Mouse (Mus musculus) embryo, embryonic 10 days (tissue): ENCODE measurements around the gene Hid1.
A peak's percentile ranks its signal among the peaks of the same experiment; 100 is the strongest.

Source experiments
- DNase-seq: peaks from one replicate; pipeline ENCODE4 v3.0.0-alpha.2; 2015; ENCODE audit warnings: low spot score

Gene Hid1

DNA sequence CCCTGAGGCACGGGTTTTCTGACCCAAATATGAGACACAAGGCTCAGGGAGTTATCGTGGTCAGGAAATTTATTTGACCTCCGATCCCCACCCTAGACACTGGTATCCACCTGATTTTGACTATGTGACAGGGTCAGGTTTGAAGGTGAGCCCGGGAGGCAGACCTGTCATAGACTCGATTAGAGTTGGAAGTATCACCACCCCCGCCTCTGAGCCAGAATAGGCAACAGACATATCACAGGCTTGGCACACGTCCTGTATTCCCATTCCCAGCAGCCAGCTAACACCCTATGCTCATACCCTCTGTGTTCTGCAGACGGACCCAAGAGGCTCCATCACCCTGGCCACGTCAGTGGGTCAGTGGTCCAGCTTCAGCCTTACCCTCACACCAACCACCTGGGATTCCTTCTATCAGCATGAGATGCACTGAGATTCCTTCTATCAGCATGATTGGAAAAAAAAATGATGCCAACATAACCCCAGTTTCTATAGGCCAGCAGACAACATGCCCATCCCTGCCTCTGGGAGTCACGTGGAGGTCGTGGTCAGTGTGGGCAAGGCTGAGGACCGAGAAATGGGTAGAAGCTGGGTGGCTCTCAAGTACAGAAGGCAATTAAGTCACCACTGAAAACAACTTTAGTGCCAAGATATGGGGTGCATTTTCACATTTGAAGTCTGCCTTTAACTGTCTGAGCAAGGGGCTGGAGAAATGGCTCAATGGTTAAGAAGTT lies 7.3 kb upstream of the Hid1 start:
- no peak for DNase-seq

DNA sequence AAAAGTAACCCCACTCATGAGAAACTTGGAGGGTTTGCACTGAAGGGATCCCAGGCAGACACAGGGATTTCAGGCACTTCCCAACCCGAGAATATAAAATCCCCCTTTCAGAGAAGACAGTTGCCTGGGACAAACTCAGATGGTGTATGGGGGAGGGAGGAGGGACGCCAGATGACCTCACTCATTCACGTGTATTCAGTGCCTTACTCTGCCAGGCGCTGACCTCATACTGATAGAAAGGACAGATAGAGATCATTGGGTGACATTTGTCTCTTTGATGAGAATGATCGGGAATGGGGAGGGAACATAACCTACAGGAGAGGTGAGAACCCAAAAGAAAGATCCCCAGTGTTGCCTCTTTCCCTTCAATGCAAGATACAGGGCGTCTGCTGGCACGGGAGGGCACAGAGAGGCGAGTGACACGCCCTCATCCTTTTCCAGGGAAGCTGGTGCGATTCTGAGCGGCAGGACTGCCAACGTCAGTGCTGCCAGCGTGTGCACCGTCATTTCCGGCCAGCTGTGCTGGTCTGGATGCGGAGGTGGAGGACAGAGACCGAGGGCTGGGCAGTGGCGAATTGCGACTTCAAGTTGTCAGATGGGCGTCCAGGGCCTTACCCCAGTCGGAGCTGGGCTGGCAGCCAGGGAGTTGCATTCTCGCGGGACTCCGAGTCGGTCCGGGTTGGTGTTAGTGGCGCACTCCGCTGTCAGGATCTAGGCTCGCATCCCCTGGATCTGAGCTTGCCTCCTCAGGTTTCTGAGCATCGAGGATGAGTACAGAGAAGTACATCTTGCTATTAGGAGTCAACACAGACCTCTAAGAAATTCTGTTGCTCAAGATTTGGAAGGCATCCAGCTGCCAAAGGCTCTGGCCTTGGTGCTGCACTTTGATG lies 6.5 kb upstream of the Hid1 start:
- DNase-seq: peak; percentile 71

DNA sequence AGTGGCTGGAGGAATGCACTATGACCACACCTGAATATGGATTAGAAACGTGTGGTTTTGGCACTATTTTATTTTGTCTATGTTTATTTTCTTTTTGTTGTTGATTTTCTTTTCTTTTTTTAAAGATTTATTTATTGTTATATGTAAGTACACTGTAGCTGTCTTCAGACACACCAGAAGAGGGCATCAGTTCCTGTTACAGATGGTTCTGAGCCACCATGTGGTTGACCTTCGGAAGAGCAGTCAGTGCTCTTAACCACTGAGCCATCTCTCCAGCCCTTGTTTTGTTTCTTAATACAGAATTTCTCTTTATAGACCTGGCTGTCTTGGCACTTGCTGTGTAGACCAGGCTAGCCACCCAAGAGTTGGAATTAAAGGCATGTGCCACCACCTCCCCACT lies 5.2 kb upstream of the Hid1 start:
- DNase-seq: no peak

DNA sequence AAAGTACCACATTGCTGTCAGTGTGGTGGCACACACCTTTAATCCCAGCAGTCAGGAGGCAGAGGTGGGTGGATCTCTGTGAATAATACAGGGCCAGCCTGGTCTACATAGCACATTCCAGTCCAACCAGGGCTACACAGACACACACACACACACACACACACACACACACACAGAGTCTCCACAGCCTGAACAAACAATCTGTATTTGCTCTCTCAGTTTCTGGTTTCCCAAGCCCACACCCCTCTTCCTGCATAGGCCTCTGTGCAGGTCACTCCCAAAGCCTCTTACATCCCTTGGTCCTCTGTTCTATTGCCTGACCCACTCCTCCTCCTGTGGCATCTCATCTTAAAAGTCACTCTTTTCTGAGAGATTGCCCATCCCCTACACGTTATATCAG lies 4.5 kb upstream of the Hid1 start:
- no peak for DNase-seq

DNA sequence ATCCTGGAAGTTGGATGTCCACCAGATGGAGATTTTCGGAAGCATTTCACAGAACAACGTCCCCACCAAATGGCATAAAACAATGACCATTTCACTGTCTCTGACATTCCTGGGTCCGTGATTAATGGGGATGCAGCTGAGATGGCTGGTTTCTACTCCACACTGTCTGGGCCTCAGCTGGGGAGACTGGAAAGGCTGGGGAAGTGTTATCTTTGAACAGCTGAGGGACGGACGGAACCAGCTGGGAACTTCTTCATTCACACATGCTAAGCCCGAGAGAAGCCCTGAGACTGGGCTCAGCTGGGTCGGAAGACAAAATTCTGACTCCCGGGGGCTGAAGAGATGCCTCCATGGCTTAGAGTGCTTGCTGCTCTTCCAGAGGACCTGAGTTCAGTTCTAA lies 3.8 kb upstream of the Hid1 start:
- no peak for DNase-seq

- DNase-seq: no peak
These were observed 2.8 kb upstream of the Hid1 start for GRCm38 (mm10) chr11:115370368-115370767.

DNA sequence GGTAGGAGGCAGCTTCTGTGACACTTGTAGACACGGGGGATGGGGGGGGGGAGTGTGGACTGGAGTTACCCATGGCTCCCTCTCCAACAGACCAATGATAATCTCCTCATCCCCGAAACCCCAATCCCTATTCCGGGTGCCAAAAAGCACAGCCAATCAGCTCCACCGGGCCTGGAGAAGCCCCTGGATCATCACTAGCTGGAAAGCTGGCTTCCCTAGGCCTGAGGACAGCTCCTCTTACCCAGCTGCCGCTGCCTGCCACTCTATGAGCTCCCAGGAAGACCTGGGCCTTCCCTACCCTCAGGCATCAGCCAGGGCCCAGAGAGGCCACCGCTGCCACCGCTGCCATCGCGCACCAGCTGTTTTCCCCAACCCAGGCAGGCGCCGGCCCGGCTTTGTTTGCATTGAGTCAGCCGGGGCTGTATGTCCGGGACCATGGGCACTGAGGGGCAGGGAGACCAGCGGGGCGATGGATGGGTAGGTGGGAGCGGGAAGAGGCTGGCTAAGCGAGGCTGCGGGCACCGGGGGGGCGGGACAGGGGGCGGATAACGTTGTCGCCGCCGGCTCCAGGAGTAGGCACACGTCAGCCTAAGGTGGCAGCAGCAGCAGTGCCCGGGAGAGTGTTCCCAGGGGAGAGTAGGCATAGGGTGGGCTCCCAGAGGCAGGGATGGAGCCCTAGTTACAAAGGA lies 706 bp downstream of the Hid1 start:
- DNase-seq: no peak

GRCm38 (mm10) chr11:115366039-115366705 lies 1.4 kb downstream of the Hid1 start:
- DNase-seq: no peak

- no peak for DNase-seq
These were observed 3.4 kb downstream of the Hid1 start for GRCm38 (mm10) chr11:115364136-115364535.

DNA sequence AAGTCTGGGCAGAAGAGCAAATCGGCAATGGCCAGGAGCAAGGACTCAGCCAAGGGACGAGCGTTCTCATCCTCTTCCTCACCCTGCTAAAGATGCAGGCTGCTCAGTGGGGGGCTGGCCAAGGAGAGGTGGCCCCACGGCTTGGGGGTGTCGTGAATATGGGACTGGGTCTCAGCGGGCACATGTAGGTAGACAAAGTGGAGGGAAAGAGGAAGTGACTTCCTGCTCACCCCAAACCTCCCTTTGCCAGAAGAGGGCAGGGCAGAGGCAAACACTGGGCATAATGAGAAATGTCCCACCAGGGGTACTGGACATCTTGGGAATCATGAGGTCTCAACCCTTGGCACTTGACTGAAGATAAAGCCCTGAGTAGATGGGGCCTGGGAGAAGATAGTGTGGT lies 7.8 kb downstream of the Hid1 start:
- DNase-seq: no peak

- DNase-seq: no peak
These were observed 8.3 kb downstream of the Hid1 start for GRCm38 (mm10) chr11:115359293-115359692.

DNA sequence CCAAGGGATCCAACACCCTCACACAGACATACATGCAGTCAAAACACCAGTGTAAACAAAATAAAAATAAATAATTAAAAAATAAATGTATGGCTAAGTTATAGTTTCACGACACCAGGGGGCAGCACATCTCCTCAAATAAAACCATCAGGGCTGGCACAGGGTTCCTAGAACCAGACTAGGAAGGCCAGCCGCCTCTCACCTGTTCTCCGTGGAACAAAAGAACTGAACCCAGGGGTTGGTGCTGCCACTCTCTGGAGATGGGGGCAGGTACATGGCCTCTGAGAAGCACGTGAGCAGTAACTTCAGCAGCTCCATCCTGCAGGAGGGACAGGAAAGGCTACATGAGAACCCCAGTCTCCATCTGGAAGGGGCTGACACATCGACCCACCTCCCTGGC lies 9.1 kb downstream of the Hid1 start:
- peak; percentile 86 for DNase-seq

- peak; percentile 93 for DNase-seq
These were observed 13.4 kb downstream of the Hid1 start for GRCm38 (mm10) chr11:115354183-115354582.

DNA sequence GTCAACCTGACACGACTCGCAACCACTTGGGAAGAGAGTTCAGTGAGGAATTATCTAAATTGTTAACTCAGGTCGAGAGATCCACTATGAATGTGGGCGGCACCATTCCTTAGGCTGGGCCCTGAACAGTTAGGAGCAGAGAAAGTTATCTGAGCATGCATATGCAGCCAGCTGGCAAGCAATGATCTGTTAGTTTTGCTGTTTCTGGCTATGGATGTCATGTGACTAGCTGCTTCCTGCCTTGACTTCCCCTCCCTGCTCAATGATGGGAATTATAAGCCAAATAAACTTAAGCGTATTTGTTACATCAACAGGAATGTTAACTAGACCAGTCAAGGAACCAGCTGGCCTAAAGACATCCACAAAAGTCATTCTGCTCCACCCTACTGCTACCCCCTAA lies 14.2 kb downstream of the Hid1 start:
- no peak for DNase-seq

GRCm38 (mm10) chr11:115349976-115350375 lies 17.6 kb downstream of the Hid1 start:
- DNase-seq: no peak

DNA sequence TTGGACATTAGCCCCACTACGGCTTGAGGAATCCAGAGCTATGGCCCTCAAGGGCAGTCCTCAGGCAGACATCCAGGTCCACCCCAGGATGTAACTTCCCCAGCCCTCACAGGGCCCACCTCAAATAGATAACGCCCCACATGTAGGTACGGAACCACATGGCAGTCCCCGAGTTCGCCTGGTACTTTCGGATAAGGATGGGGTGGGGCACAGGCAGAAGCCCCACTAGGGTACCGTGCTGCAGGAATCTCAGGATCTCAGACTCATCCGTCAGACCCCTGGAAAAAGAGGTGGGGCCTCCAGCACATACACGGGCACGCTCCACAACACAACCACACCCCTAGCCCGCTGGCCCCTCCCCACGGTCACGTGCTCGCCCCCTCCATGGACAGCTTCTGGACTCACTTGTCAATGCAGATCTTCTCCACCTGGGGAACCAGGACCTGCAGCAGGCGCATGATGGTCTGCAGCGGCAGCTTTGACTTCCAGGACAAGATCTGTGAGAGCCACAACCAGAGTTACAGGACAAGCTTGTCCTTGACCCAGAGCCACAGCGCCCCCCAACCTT lies 18.8 kb downstream of the Hid1 start:
- DNase-seq: no peak

GRCm38 (mm10) chr11:115345515-115345914 lies 22.0 kb downstream of the Hid1 start:
- DNase-seq: peak; percentile 73

- DNase-seq: no peak
These were observed 22.6 kb downstream of the Hid1 start for GRCm38 (mm10) chr11:115344967-115345366.

GRCm38 (mm10) chr11:115341866-115342265 lies 25.7 kb downstream of the Hid1 start:
- DNase-seq: no peak

DNA sequence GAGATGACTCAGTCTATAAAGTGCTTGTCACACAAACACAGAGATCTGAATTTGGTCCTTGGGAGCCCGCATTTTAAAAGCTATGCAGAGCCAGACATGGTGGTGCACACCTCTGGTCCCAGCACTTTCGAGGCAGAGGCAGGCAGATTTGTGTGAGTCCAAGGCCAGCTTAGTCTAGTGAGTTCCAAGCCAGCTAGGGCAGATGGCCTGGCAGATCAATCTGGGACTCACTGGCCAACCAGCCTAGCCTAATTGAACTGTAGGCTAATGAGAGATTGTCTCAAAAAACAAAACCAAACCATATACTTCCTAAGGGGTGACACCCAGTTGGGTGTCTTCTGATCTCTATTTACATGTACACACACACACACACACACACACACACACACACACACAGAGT lies 26.3 kb downstream of the Hid1 start:
- no peak for DNase-seq

DNA sequence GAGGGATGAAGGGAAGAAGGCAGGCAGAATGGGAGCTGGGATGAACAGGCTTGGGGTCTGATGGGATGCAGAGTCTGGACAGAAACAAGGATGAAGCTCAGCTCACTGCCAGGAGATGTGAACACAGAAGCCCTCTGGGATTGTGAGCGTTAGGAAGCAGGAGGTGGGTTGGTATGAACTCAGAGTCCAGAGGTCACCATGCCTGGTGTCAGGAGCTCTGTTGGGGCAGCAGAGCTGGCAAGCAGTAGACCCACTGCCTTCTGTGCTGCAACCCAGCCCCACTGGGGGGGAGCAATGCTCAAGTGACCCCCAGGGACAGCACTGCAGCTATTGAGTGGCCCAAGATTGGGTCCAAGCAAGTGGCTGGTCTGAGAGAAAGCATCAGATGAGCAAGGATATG lies 29.7 kb downstream of the Hid1 start:
- no peak for DNase-seq

DNA sequence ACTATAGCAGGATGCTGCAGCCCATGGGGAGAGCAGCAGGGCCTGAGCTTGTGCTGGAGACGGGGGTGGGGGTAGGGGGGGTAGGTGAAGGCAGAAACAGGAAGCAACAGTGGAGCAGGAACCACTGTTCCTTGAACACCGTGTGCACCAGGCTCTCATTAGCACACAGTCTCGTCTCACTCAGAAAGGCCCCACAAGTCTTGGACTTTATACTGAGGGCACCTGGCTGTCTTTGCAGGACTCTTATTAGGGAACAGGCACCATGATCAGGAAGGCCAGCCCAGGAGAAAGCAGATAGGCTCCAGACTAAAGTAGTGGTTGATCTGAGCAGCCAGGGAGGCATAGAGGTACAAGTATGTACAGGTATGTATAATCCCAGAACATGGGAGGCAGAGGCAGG lies 30.2 kb downstream of the Hid1 start:
- no peak for DNase-seq
